Mouse (Mus musculus) embryonic stem cell, embryonic (primary cell): ENCODE results near the gene Ppid.

ENCODE experiments used
- CTCF ChIA-PET, 4 experiments: fragments of 300-600 bp in 2 of 4; fragments of 350-600 bp in 2 of 4; sonication (Branson Sonifier 250); formaldehyde crosslinking; loops; one replicate each; lab custom pipeline; 2022; ENCODE audit warnings: inconsistent platforms in 2 of 4; lab: Charles Lee
- POLR2A ChIA-PET, 4 experiments: fragments of 300-600 bp in 2 of 4; fragments of 350-600 bp in 2 of 4; sonication (Branson Sonifier 250); formaldehyde crosslinking; loops; one replicate each; lab custom pipeline; 2022; ENCODE audit warnings: antibody characterized with exemption in 4 of 4, inconsistent platforms in 1 of 4; lab: Charles Lee

Gene Ppid

DNA sequence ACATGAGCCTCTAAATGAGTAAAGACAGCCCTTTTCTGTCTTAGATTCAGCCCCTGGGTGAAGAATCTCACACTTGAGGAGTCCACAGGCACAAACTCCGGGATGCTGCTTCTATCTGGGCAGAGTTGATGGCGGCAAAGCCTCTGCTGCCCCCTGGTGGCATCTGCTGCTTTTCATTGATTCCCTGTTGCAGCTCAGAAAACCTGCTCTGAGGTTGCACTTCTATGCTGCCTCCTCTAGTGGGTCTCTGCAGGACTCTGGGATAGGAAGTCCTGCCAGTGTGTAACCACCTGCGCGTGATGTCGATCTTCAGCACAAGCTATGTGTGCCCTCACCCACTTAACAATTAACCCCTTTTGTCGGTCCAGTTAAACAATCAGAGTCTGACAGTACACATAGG, 4.3 kb upstream of the Ppid start:
- ChIA-PET CTCF (interaction anchor here (0.6 to 3.0 kb wide), 42 partner anchors 8 to 627 kb away, joined by 3 to 21 read pairs (median 4); partner anchors contain the start of genes Fnip2 (in 3 of the 4) and 4930579G24Rik (in 2 of the 4)), POLR2A (interaction anchor here in 3 of 4 experiments (0.5 to 3.2 kb wide), 40 partner anchors 9 to 385 kb away, joined by 3 to 28 read pairs (median 3); partner anchors contain the start of genes Etfdh (in 3 of the 3), Fnip2 (in 3 of the 3) and 4930579G24Rik (in 2 of the 3))

DNA sequence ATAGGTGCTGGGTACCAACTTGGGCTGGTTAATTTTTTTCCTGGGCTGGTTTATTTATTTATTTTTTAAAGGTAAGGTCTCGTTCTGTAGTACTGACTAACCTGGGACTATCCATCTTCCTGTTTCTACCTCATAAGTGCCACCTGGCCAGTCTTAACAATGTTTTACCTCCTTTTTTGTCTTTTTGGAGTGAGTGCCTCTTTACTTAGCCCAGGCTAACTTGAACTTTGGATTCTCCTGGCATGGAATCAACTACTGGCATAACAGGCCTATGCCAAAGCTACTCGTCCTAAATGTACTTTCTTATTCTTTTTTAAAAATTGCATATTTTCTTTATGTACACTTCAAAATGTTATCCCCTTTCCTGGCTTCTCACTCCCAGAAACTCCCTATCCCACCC, 1.5 kb upstream of the Ppid start:
- ChIA-PET CTCF (no interaction called here), POLR2A (interaction anchor here in 2 of 4 experiments (0.6 to 3.7 kb wide), 6 partner anchors 13 to 58 kb away, joined by 3 to 25 read pairs (median 6); partner anchors contain the start of genes Fnip2 (in 2 of the 2), 4930579G24Rik (in 1 of the 2) and Etfdh (in 1 of the 2))

DNA sequence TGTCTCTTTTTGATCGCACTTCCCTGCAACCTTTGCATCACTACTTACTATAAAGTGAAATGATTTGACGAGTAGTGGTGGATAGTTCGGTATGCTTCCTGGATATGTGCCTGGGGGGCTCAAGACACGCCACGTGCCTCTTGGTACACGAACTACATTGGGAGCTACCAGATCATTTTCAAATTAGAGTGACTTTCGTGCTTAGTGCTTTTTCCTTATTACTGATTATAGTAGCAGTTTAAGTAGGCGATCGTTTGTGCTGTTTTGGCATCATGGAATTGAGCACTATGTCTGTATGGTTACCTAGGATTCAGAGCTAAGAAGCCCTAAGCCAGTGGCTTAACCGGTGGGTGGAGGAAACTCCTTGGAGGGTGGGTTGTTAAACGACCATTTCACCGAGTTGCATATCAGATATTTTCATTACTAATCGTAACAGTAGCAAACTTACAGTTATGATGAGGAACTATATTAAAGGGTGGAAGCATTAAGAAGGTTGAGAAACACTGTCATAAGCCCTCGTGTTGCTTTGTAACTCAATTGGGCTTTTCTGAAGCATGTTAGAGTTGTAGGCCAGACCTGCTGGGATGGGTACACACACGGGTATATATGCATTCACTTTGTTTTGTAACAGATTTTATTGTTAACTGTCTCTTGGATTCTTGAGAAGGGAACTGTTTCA, 790 bp downstream of the Ppid start:
- CTCF ChIA-PET: interaction anchor here in 3 of 4 experiments (0.6 to 1.3 kb wide), 3 partner anchors 218 to 390 kb away, joined by 3 to 13 read pairs (median 3); no protein-coding TSS in a partner anchor
- POLR2A ChIA-PET: interaction anchor here in 3 of 4 experiments (0.5 to 3.7 kb wide), 24 partner anchors 10 to 411 kb away, joined by 3 to 25 read pairs (median 4); partner anchors contain the start of genes Fnip2 (in 3 of the 3), 4930579G24Rik (in 2 of the 3) and Etfdh (in 2 of the 3)

DNA sequence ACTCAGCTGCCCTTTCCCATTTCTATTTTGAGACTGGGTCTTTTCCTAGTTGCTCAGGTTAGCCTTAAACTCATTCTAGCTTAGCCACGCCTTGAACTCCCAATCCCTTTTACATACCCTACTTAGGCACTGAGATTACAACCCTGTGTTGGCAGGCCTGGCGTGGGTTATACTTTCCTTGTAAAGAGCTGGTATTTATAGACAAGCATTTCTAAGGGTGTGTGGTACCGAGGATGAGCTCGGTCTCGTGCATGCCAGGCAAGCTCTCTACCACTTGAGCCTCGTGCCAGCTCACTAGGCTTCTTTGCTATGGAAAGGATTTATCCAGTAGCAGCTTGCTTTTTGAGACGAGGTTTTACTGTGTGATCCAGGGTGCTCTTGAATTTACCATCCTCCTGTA, 4.3 kb downstream of the Ppid start:
- CTCF ChIA-PET: interaction anchor here in 1 of 4 experiments (1.2 kb wide), 1 partner anchor 9 kb away, joined by 6 read pairs; no protein-coding TSS in a partner anchor
- POLR2A ChIA-PET: interaction anchor here in 1 of 4 experiments (0.9 to 2.0 kb wide), 6 partner anchors 9 to 64 kb away, joined by 3 to 9 read pairs (median 3); partner anchors contain the start of gene Fnip2

DNA sequence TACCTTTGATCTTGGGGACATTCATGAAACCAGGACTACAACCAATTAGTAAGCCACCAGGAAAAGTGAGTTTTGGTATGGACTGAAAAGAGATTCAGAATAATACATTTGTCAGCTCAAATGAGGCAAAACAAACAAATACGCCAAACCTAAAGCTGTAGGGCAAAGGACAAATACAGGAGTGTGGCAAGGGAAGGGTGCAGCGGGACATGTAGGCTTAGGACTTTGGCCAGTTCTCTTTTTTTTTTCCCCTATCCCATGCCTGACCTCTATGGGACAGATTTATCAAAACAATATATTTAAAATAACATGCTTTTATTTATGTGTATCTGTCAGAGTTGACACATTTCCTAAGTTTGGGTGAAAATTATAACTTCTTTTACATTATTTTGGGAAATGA, 18.7 kb downstream of the Ppid start:
- CTCF ChIA-PET: interaction anchor here in 2 of 4 experiments (0.6 to 1.0 kb wide), 2 partner anchors 23 to 173 kb away, joined by 3 to 4 read pairs; no protein-coding TSS in a partner anchor
- POLR2A ChIA-PET: interaction anchor here in 1 of 4 experiments (1.4 kb wide), 1 partner anchor 15 kb away, joined by 3 read pairs; no protein-coding TSS in a partner anchor

DNA sequence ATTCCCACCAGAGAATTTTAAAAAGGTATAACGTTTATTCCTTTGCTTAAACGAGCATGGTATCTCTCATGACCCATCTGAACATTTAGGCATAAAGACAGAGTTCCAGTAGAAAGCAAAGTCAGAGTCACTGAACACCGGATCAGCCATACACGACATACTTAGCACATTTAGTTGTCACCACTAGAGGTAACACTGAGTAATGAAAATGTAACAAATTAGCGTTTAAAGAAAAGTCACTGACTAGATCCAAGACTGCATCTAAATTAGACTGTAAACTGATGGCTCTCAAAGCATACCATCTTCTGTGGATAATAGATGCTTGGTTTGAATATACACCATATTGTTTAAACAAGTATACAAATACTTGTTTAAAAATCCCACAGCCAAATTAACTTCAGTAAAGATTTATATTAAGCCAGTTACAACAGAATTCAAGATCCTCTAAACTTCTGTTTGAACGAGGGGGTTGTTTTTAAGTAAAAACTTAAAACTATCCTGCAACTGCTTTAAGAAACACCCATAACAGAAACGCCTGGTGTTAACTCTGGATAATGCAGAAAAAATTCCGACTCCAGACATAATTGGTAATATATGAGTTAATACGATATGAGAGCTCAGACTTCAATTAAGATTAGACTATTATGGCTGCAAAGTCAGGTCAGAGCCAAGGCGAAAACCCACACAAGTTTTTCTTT, 36.5 kb downstream of the Ppid start:
- CTCF ChIA-PET: interaction anchor here in 3 of 4 experiments (0.7 to 2.4 kb wide), 4 partner anchors 41 to 679 kb away, joined by 3 to 8 read pairs (median 3); no protein-coding TSS in a partner anchor
- POLR2A ChIA-PET: interaction anchor here in 3 of 4 experiments (0.9 to 2.8 kb wide), 14 partner anchors 15 to 406 kb away, joined by 3 to 31 read pairs (median 6); partner anchors contain the start of genes Fnip2 (in 2 of the 3) and Ppid (in 2 of the 3)

DNA sequence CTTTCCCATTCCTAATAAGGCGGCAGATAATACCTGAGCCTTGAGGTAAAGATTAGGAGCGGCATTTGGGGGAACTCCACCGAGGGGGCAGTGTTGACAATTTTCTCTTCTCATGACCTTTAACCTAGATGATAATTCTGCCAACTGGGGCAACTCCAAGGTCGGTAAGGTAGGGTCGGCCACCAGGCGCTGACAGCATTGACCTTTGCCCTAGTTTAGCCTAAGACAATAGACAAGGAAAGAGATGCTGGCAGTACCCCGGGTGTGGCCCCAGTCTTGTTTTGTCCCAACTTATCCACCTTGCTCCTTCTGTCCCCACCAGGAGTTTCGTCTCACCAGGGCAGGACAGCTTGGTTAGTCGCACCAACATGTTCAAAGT, 37.0 kb downstream of the Ppid start:
- ChIA-PET POLR2A (interaction anchor here in 3 of 4 experiments (0.9 to 2.8 kb wide), 29 partner anchors 13 to 409 kb away, joined by 3 to 31 read pairs (median 5); partner anchors contain the start of genes Fnip2 (in 2 of the 3), Ppid (in 2 of the 3) and Rapgef2 (in 1 of the 3)), CTCF (interaction anchor here in 2 of 4 experiments (0.6 to 2.4 kb wide), 7 partner anchors 41 to 426 kb away, joined by 3 to 8 read pairs (median 4); no protein-coding TSS in a partner anchor)

DNA sequence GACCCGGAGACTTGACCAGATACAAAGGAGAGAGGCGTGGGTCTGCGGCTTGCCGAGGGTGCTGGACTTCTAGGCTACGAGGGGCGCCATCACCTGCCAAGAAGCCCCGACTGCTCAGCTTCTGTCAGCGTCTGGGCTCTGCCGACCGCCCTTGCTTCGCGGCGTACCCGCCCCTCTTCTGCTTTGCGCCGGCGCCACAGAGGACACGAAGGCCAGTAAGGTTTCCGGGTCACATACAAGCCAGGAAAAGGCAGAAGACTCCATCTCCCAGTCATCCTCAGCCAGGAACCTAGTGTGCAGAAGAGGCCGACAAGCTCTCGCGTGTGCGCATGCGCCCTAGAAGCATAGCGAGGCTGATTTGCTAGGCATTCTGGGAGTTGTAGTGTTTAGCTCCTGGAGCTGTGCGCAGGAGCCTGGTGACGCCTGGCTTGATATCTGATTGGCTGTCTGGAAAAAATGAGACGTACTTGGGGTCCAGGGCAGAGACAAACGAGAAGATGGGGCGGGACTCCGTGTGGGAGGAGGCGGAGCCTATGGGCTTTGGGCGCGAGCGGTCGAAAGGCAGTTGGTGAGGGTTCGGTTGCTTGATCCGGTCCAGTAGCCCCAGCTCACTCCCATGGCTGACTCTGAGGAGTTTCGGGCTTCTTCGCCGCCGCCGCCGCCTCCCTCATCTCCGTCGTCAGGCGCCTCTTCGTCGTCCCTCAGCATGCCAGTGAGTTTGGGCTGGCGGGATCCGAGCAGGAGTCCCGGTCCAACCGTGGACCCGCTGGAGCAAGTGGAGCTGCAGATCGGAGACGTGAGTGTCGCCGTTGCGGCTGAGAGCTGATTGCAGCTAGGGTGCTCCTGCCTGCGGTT, 37.6 kb downstream of the Ppid start, which contains the start of gene 4930579G24Rik:
Gene 4930579G24Rik (plus strand): TSS at position 519 of the 855 bp plus-strand sequence.
- POLR2A ChIA-PET: interaction anchor here (0.6 to 2.8 kb wide), 52 partner anchors 12 to 557 kb away, joined by 3 to 31 read pairs (median 3); partner anchors contain the start of genes Fnip2 (in 2 of the 4), Ppid (in 2 of the 4) and Rapgef2 (in 1 of the 4)

DNA sequence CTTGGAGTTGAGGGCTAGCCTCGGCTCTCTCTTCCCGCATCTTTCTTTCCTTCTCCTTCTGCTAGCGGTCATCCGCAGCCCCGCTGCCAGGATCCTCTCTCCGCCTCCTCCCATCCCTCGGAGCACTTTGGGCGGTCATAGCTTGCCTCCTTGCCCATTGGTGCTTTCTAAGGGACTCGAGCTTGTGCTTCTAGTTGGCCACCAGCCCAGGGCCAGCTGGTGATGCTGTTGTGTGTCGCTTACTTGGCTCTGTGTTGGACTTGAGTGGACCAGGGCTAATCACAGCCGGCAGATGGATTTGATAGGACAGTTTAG, 38.2 kb downstream of the Ppid start, which contains the start of gene Etfdh:
Gene Etfdh (minus strand): TSS at position 85 of the 315 bp plus-strand sequence.
- CTCF ChIA-PET: interaction anchor here (0.6 to 2.4 kb wide), 11 partner anchors 10 to 1173 kb away, joined by 3 to 8 read pairs (median 4); partner anchors contain the start of gene Gria2 (in 1 of the 4)
- POLR2A ChIA-PET: interaction anchor here (0.6 to 2.8 kb wide), 46 partner anchors 12 to 558 kb away, joined by 3 to 31 read pairs (median 3); partner anchors contain the start of genes Fnip2 (in 2 of the 4), Ppid (in 2 of the 4) and Rapgef2 (in 1 of the 4)

More for the DNA sequence above, 37.6 kb downstream of the Ppid start, which contains the start of gene 4930579G24Rik:
- CTCF ChIA-PET: interaction anchor here (0.6 to 2.4 kb wide), 14 partner anchors 10 to 1174 kb away, joined by 3 to 8 read pairs (median 4); partner anchors contain the start of gene Gria2 (in 1 of the 4)

DNA sequence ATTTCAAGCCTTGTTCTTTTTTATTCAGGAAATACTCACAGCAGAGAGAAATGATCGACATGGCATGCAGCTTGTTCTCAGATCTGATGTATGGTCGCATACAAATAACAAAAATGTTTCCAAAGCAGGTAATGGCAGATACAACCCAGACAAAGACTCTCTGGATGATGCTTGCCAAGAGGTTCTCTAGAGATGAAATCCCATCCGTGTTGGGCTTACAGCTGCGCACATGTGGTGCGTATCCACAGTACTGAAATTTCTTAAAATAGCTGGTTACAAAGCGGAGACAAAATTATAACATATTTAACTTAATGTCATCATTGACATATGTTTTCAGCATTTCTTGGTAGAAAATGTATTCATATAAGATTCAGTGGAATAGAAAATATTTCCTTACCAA, 61.0 kb downstream of the Ppid start:
- ChIA-PET POLR2A (interaction anchor here in 1 of 4 experiments (0.6 kb wide), 1 partner anchor 20 kb away, joined by 3 read pairs; no protein-coding TSS in a partner anchor), CTCF (interaction anchor here in 2 of 4 experiments (0.7 to 2.8 kb wide), 2 partner anchors 12 to 520 kb away, joined by 3 to 7 read pairs; no protein-coding TSS in a partner anchor)
